8 mouse cellular contexts compared by ENCODE assay signal in genomic region chr19:55218192-55218739, GRCm38 (mm10). TPM values are rescaled to one million over a fixed set of nuclear protein-coding genes. Genes with fewer than 3 reads are reported as not detected.
DNase-seq lines count a peak whose midpoint lies in the region; ATAC-seq lines count a peak whose summit lies in the region.

No protein-coding gene starts in this region.

- peak; percentile 87 for DNase-seq in R1 (ENCODE audit: low read depth, low spot score)
- peak; percentile 91 to 95 for DNase-seq in cerebellum, postnatal 14 days
- peak; percentile 81 to 86 for DNase-seq in frontal cortex, postnatal 14 days (ENCODE audit: low spot score in 2 of 2)
- DNase-seq in layer of hippocampus, postnatal 25 days (ENCODE audit: extremely low spot score in 1 of 2, low spot score in 1 of 2), result peak; percentile 88 to 96
- DNase-seq in lung, postnatal 14 days, result peak; percentile 89
- DNase-seq in ovary, postnatal 36 days (ENCODE audit: low spot score), result peak; percentile 80
- peak; percentile 81 for DNase-seq in thymus, postnatal 25 days

- peak overlapping the region; percentile 63 for H3K9ac ChIP-seq in hindbrain, embryonic 13.5 days

- H3K4me3 ChIP-seq in hindbrain, embryonic 13.5 days, result peak overlapping the region; percentile 39

- H3K4me1 ChIP-seq in hindbrain, embryonic 13.5 days (replicated peaks), result peaks cover 11% of the 10 kb centered on the region

- WGBS in hindbrain, embryonic 13.5 days, result 4% methylated on average over 20 of the region's 20 CpGs

- peak overlapping the region; percentile 63 for H3K4me2 ChIP-seq in hindbrain, embryonic 13.5 days

- no peak overlapping the region for H3K27ac ChIP-seq in hindbrain, embryonic 13.5 days

- H3K27me3 ChIP-seq in hindbrain, embryonic 13.5 days, result 0 out of 2 replicates have a peak, but pooled peaks cover 7% of the 10 kb centered on the region

- H3K36me3 ChIP-seq in hindbrain, embryonic 13.5 days, result no peaks in the 10 kb centered on the region

- ATAC-seq in hindbrain, embryonic 13.5 days (ENCODE audit: low FRiP score), result peak; percentile 83

- H3K9me3 ChIP-seq in hindbrain, embryonic 13.5 days, result no peaks in the 10 kb centered on the region

RNA-seq across cellular contexts. Expression of gene Gucy2g, which starts 22.8 kb away (rescaled TPM):
- polyA plus RNA-seq in hindbrain, embryonic 13.5 days (2015; fragmentation: Nextera tagmentation; extraction: Ambion mirVana), result 0.08 and 0.09 TPM in 2 replicates
- under 1 TPM; 0.57 to 0.99 TPM for total RNA-seq in layer of hippocampus, postnatal 25 days (2021)

RNA-seq across cellular contexts. Expression of gene Acsl5, which starts 33.5 kb away (rescaled TPM):
- polyA plus RNA-seq in hindbrain, embryonic 13.5 days (2015; fragmentation: Nextera tagmentation; extraction: Ambion mirVana), result 14.7 and 17.0 TPM in 2 replicates
- 10 to 100 TPM; 28.7 to 38.4 TPM for total RNA-seq in layer of hippocampus, postnatal 25 days (2021)

RNA-seq across cellular contexts. Expression of gene Tectb, which starts 37.7 kb away (rescaled TPM):
- polyA plus RNA-seq in hindbrain, embryonic 13.5 days (2015; fragmentation: Nextera tagmentation; extraction: Ambion mirVana), result 0.45 and 0.75 TPM in 2 replicates
- total RNA-seq in layer of hippocampus, postnatal 25 days (2021), result under 1 TPM in 1 of 2 experiments, not detected in 1; 0.25 TPM
